ENCODE assay signal across 8 mouse cellular contexts in genomic region chr10:80899591-80900317, GRCm38 (mm10). TPM values are rescaled to one million over a fixed set of nuclear protein-coding genes. Genes with fewer than 3 reads are reported as not detected.
DNase-seq lines count a peak whose midpoint lies in the region; ATAC-seq and TF ChIP-seq lines count a peak whose summit lies in the region.

No protein-coding gene starts in this region.

- ATAC-seq in heart, embryonic 14.5 days (ENCODE audit: insufficient number of reproducible peaks, insufficient read depth, low FRiP score, low read depth), result no peak
- no peak for ATAC-seq in heart, postnatal 0 days (ENCODE audit: insufficient read depth, low read depth)
- ATAC-seq in midbrain, embryonic 12.5 days (ENCODE audit: low FRiP score, low read depth), result 0 out of 2 replicates have a peak, but pooled peaks have one; percentile 0
- ATAC-seq in inflammation-experienced regulatory T-cells, adult 6 months, result no peak

- peak overlapping the region; percentile 86 to 95 for H3K4me3 ChIP-seq in heart, embryonic 14.5 days (ENCODE audit: control insufficient read depth in 1 of 2, insufficient read depth in 1 of 2, low read depth in 1 of 2, low read length in 2 of 2)
- H3K4me3 ChIP-seq in bone marrow, adult 2 months (replicated peaks; ENCODE audit: control insufficient read depth, low read depth, low read length), result peak overlapping the region; percentile 81
- peak overlapping the region; percentile 90 for H3K4me3 ChIP-seq in heart, postnatal 0 days (ENCODE audit: low read depth, low read length)
- peak overlapping the region; percentile 92 for H3K4me3 ChIP-seq in midbrain, embryonic 12.5 days

- 18% methylated on average over 25 of the region's 25 CpGs for WGBS in heart, embryonic 14.5 days
- 19% methylated on average over 25 of the region's 25 CpGs for WGBS in bone marrow, adult 2 months
- WGBS in heart, postnatal 0 days, result 17% methylated on average over 25 of the region's 25 CpGs
- WGBS in midbrain, embryonic 12.5 days, result 17% methylated on average over 25 of the region's 25 CpGs

- peak overlapping the region; percentile 96 for H3K4me2 ChIP-seq in heart, embryonic 14.5 days (ENCODE audit: low read length)
- peak overlapping the region; percentile 66 for H3K4me2 ChIP-seq in heart, postnatal 0 days (ENCODE audit: low read depth, low read length)
- peak overlapping the region; percentile 97 for H3K4me2 ChIP-seq in midbrain, embryonic 12.5 days (replicated peaks)

- TF ChIP-seq CTCF in bone marrow, adult 2 months (IDR thresholded peaks at IDR 0.05; ENCODE audit: control insufficient read depth, insufficient read depth, low read length), result no peak
- TF ChIP-seq CTCF in heart, postnatal 0 days (IDR thresholded peaks at IDR 0.05; ENCODE audit: low read depth), result no peak

- peak; percentile 46; the same call in 1 of the 2 replicates for TF ChIP-seq POLR2A in bone marrow, adult 2 months (IDR thresholded peaks at IDR 0.05; ENCODE audit: borderline replicate concordance, control insufficient read depth, low read depth, low read length)

- H3K27me3 ChIP-seq in heart, embryonic 14.5 days (ENCODE audit: control insufficient read depth, insufficient read depth, low read length), result no peaks in the 10 kb centered on the region
- H3K27me3 ChIP-seq in heart, postnatal 0 days (ENCODE audit: control insufficient read depth, insufficient read depth, low read length), result no peaks in the 10 kb centered on the region
- peaks cover 10% of the 10 kb centered on the region for H3K27me3 ChIP-seq in midbrain, embryonic 12.5 days

- peaks cover 51% of the 10 kb centered on the region for H3K36me3 ChIP-seq in heart, embryonic 14.5 days (ENCODE audit: control insufficient read depth, insufficient read depth, low read length)
- peaks cover 30% of the 10 kb centered on the region for H3K36me3 ChIP-seq in heart, postnatal 0 days (replicated peaks; ENCODE audit: control insufficient read depth, insufficient read depth, low read length)
- peaks cover 37% of the 10 kb centered on the region for H3K36me3 ChIP-seq in midbrain, embryonic 12.5 days

- no peak overlapping the region; a peak in 1 of 4 replicates for H3K27ac ChIP-seq in heart, embryonic 14.5 days (replicated peaks in 1 of 2; ENCODE audit: control insufficient read depth in 1 of 2, insufficient read depth in 1 of 2, low read depth in 2 of 2, low read length in 2 of 2)
- H3K27ac ChIP-seq in bone marrow, adult 2 months (ENCODE audit: control insufficient read depth, insufficient read depth, low read depth, low read length, poor library complexity), result no peak overlapping the region; the same call in 1 of the 2 replicates
- peak overlapping the region; percentile 64; the same call in 1 of the 2 replicates for H3K27ac ChIP-seq in heart, postnatal 0 days (ENCODE audit: low read depth)
- H3K27ac ChIP-seq in midbrain, embryonic 12.5 days (replicated peaks), result peak overlapping the region; percentile 84; the same call in 1 of the 2 replicates

- H3K9me3 ChIP-seq in heart, embryonic 14.5 days (ENCODE audit: control insufficient read depth, low read length), result no peaks in the 10 kb centered on the region
- no peaks in the 10 kb centered on the region for H3K9me3 ChIP-seq in heart, postnatal 0 days (replicated peaks; ENCODE audit: control insufficient read depth, low read length)
- no peaks in the 10 kb centered on the region for H3K9me3 ChIP-seq in midbrain, embryonic 12.5 days

- H3K4me1 ChIP-seq in heart, embryonic 14.5 days (ENCODE audit: control insufficient read depth in 2 of 2, insufficient read depth in 2 of 2, low read length in 2 of 2), result peaks cover 6 to 25% of the 10 kb centered on the region in 2 experiments
- H3K4me1 ChIP-seq in bone marrow, adult 2 months (ENCODE audit: control insufficient read depth, insufficient read depth, low read length), result no peaks in the 10 kb centered on the region; the same call in none of the 2 replicates
- peaks cover 7% of the 10 kb centered on the region for H3K4me1 ChIP-seq in heart, postnatal 0 days (ENCODE audit: control insufficient read depth, insufficient read depth)
- peaks cover 24% of the 10 kb centered on the region for H3K4me1 ChIP-seq in midbrain, embryonic 12.5 days

- no peak for TF ChIP-seq EP300 in heart, postnatal 0 days (IDR thresholded peaks at IDR 0.05; ENCODE audit: low read depth)

- H3K9ac ChIP-seq in heart, embryonic 14.5 days (ENCODE audit: low read length), result peak overlapping the region; percentile 88
- peak overlapping the region; percentile 75 for H3K9ac ChIP-seq in heart, postnatal 0 days (replicated peaks; ENCODE audit: low read depth, low read length)
- H3K9ac ChIP-seq in midbrain, embryonic 12.5 days (replicated peaks), result peak overlapping the region; percentile 83

- DNase-seq in heart, adult 8-10 months (ENCODE audit: low spot score), result no peak
- no peak for DNase-seq in heart, postnatal 0 days (ENCODE audit: low spot score)
- DNase-seq in adrenal gland, postnatal 10 days, result no peak
- DNase-seq in right cerebral cortex, postnatal 10 days (ENCODE audit: low spot score in 2 of 2), result no peak

RNA-seq across cellular contexts. Expression of gene Timm13, which starts 1.0 kb away (rescaled TPM):
- polyA plus RNA-seq in heart, embryonic 14.5 days (2014; fragmentation: Nextera tagmentation; extraction: Ambion mirVana), result 310 and 338 TPM in 2 replicates
- total RNA-seq in heart, adult 8-10 months (2022), result 100 to 1,000 TPM; 117 to 135 (median 123) TPM
- polyA plus RNA-seq in bone marrow, adult 2 months (2011; ENCODE audit: insufficient read depth, insufficient read length, low replicate concordance, missing spikeins), result 78.1 and 118 TPM in 2 replicates
- total RNA-seq in heart, postnatal 0 days (2014; rRNA removed; ENCODE audit: low replicate concordance), result 163 and 256 TPM in 2 replicates
- 355 and 386 TPM in 2 replicates for polyA plus RNA-seq in heart, postnatal 0 days (2015; fragmentation: Nextera tagmentation; extraction: Ambion mirVana)
- 305 and 308 TPM in 2 replicates for polyA plus RNA-seq in midbrain, embryonic 12.5 days (2016; fragmentation: Nextera tagmentation; extraction: Ambion mirVana)
- total RNA-seq in adrenal gland, postnatal 10 days (2021), result 100 to 1,000 TPM; 271 to 285 TPM
- polyA plus RNA-seq in inflammation-experienced regulatory T-cells, adult 6 months (2017; shearing (Covaris generic)), result 100 to 1,000 TPM; 207 to 260 (median 248) TPM

RNA-seq across cellular contexts. Expression of gene Lmnb2, which starts 18.3 kb away (rescaled TPM):
- polyA plus RNA-seq in heart, embryonic 14.5 days (2014; fragmentation: Nextera tagmentation; extraction: Ambion mirVana), result 7.3 and 8.1 TPM in 2 replicates
- 1 to 10 TPM; 3.5 to 6.3 (median 4.8) TPM for total RNA-seq in heart, adult 8-10 months (2022)
- 10.7 and 29.8 TPM in 2 replicates for polyA plus RNA-seq in bone marrow, adult 2 months (2011; ENCODE audit: insufficient read depth, insufficient read length, low replicate concordance, missing spikeins)
- total RNA-seq in heart, postnatal 0 days (2014; rRNA removed; ENCODE audit: low replicate concordance), result 13.9 and 18.9 TPM in 2 replicates
- polyA plus RNA-seq in heart, postnatal 0 days (2015; fragmentation: Nextera tagmentation; extraction: Ambion mirVana), result 9.1 and 9.7 TPM in 2 replicates
- polyA plus RNA-seq in midbrain, embryonic 12.5 days (2016; fragmentation: Nextera tagmentation; extraction: Ambion mirVana), result 61.7 and 62.0 TPM in 2 replicates
- total RNA-seq in adrenal gland, postnatal 10 days (2021), result 10 to 100 TPM; 14.5 to 16.5 TPM
- 1 to 10 TPM; 2.4 to 4.5 (median 3.5) TPM for polyA plus RNA-seq in inflammation-experienced regulatory T-cells, adult 6 months (2017; shearing (Covaris generic))

RNA-seq across cellular contexts. Expression of gene Tmprss9, which starts 28.1 kb away (rescaled TPM):
- polyA plus RNA-seq in heart, embryonic 14.5 days (2014; fragmentation: Nextera tagmentation; extraction: Ambion mirVana), result 0.05 and 0.07 TPM in 2 replicates
- not detected for total RNA-seq in heart, adult 8-10 months (2022)
- not detected in 2 replicates for polyA plus RNA-seq in bone marrow, adult 2 months (2011; ENCODE audit: insufficient read depth, insufficient read length, low replicate concordance, missing spikeins)
- total RNA-seq in heart, postnatal 0 days (2014; rRNA removed; ENCODE audit: low replicate concordance), result not detected in 2 replicates
- polyA plus RNA-seq in heart, postnatal 0 days (2015; fragmentation: Nextera tagmentation; extraction: Ambion mirVana), result 0.03 TPM in 1 of 2 replicates, not detected in the other
- 0.08 and 0.14 TPM in 2 replicates for polyA plus RNA-seq in midbrain, embryonic 12.5 days (2016; fragmentation: Nextera tagmentation; extraction: Ambion mirVana)
- under 1 TPM; 0.09 to 0.12 TPM for total RNA-seq in adrenal gland, postnatal 10 days (2021)
- not detected for polyA plus RNA-seq in inflammation-experienced regulatory T-cells, adult 6 months (2017; shearing (Covaris generic))

RNA-seq across cellular contexts. Expression of gene Gadd45b, which starts 30.1 kb away (rescaled TPM):
- polyA plus RNA-seq in heart, embryonic 14.5 days (2014; fragmentation: Nextera tagmentation; extraction: Ambion mirVana), result 34.5 and 39.8 TPM in 2 replicates
- total RNA-seq in heart, adult 8-10 months (2022), result 10 to 100 TPM in 2 of 4 experiments, 1 to 10 TPM in 2; 5.0 to 18.1 (median 12.0) TPM
- polyA plus RNA-seq in bone marrow, adult 2 months (2011; ENCODE audit: insufficient read depth, insufficient read length, low replicate concordance, missing spikeins), result 6.3 and 17.9 TPM in 2 replicates
- 18.9 and 26.8 TPM in 2 replicates for total RNA-seq in heart, postnatal 0 days (2014; rRNA removed; ENCODE audit: low replicate concordance)
- polyA plus RNA-seq in heart, postnatal 0 days (2015; fragmentation: Nextera tagmentation; extraction: Ambion mirVana), result 22.3 and 28.0 TPM in 2 replicates
- 8.7 and 11.8 TPM in 2 replicates for polyA plus RNA-seq in midbrain, embryonic 12.5 days (2016; fragmentation: Nextera tagmentation; extraction: Ambion mirVana)
- total RNA-seq in adrenal gland, postnatal 10 days (2021), result 10 to 100 TPM; 11.7 to 44.5 TPM
- 10 to 100 TPM; 26.4 to 51.5 (median 39.3) TPM for polyA plus RNA-seq in inflammation-experienced regulatory T-cells, adult 6 months (2017; shearing (Covaris generic))

RNA-seq across cellular contexts. Expression of gene Sppl2b, which starts 44.7 kb away (rescaled TPM):
- 21.3 and 23.7 TPM in 2 replicates for polyA plus RNA-seq in heart, embryonic 14.5 days (2014; fragmentation: Nextera tagmentation; extraction: Ambion mirVana)
- 10 to 100 TPM; 11.1 to 15.9 (median 14.4) TPM for total RNA-seq in heart, adult 8-10 months (2022)
- polyA plus RNA-seq in bone marrow, adult 2 months (2011; ENCODE audit: insufficient read depth, insufficient read length, low replicate concordance, missing spikeins), result 68.6 and 109 TPM in 2 replicates
- 35.7 and 44.4 TPM in 2 replicates for total RNA-seq in heart, postnatal 0 days (2014; rRNA removed; ENCODE audit: low replicate concordance)
- 23.3 and 24.2 TPM in 2 replicates for polyA plus RNA-seq in heart, postnatal 0 days (2015; fragmentation: Nextera tagmentation; extraction: Ambion mirVana)
- polyA plus RNA-seq in midbrain, embryonic 12.5 days (2016; fragmentation: Nextera tagmentation; extraction: Ambion mirVana), result 44.6 and 47.1 TPM in 2 replicates
- total RNA-seq in adrenal gland, postnatal 10 days (2021), result 10 to 100 TPM; 25.3 to 39.8 TPM
- polyA plus RNA-seq in inflammation-experienced regulatory T-cells, adult 6 months (2017; shearing (Covaris generic)), result 10 to 100 TPM in 2 of 3 experiments, 1 to 10 TPM in 1; 9.6 to 15.0 (median 12.1) TPM

Comparison
In these comparisons a context has a peak if more than half of its experiments do, and no peak if none do; other contexts are left out.
1. H3K27ac ChIP-seq: peak in heart, postnatal 0 days (single experiment) and midbrain, embryonic 12.5 days (single experiment); none in heart, embryonic 14.5 days (0 of 2) and bone marrow, adult 2 months (single experiment).
2. Peak in every context shown above with its lines, with median percentiles within 50 percentile points of each other: H3K4me2 ChIP-seq, H3K4me3 ChIP-seq and H3K9ac ChIP-seq.